Mouse (Mus musculus) heart, embryonic 14.5 days (tissue): ENCODE results near the gene Ocln. TPM values are rescaled to one million over a fixed set of nuclear protein-coding genes. Genes with fewer than 3 reads are reported as not detected.
A peak's percentile ranks its signal among the peaks of the same experiment; 100 is the strongest.

Experiments
- ATAC-seq: fragments of 200-750 bp; cut with Nextera tagmentation; 2 replicates; pipeline ENCODE4 v1.8.0; 2017; ENCODE audit warnings: low read depth, moderate TSS enrichment; ENCODE audit not compliant: insufficient number of reproducible peaks, insufficient read depth, low FRiP score
- H3K27ac ChIP-seq, 2 experiments: fragments of 200-500 bp in 1 of 2; fragments of 300-500 bp in 1 of 2; sonication (generic) in 1 of 2; replicated peaks in 1 of 2; 2 replicates each; pipeline ENCODE4 v1.5.1; 2012 to 2014; ENCODE audit warnings: low read depth in 2 of 2, low read length in 2 of 2, control low read depth in 1 of 2, mild to moderate bottlenecking in 1 of 2, mixed read lengths in 1 of 2; ENCODE audit not compliant: control insufficient read depth in 1 of 2, insufficient read depth in 1 of 2
- H3K27me3 ChIP-seq: fragments of 300-500 bp; sonication (generic); 2 replicates; pipeline ENCODE4 v1.6.1; 2014; ENCODE audit warnings: mild to moderate bottlenecking, low read length, control low read depth; ENCODE audit not compliant: control insufficient read depth, insufficient read depth
- H3K36me3 ChIP-seq: fragments of 300-500 bp; sonication (generic); 2 replicates; pipeline ENCODE4 v1.6.1; 2014; ENCODE audit warnings: mild to moderate bottlenecking, control low read depth, low read length, mixed read lengths; ENCODE audit not compliant: control insufficient read depth, insufficient read depth
- H3K4me1 ChIP-seq, 2 experiments: fragments of 200-500 bp in 1 of 2; fragments of 300-500 bp in 1 of 2; sonication (generic) in 1 of 2; 2 replicates each; pipeline ENCODE4 v1.6.1; 2012 to 2014; ENCODE audit warnings: low read length in 2 of 2, control low read depth in 1 of 2, mixed read lengths in 1 of 2; ENCODE audit not compliant: control insufficient read depth in 2 of 2, insufficient read depth in 2 of 2
- H3K4me2 ChIP-seq: fragments of 300-500 bp; sonication (generic); 2 replicates; pipeline ENCODE4 v1.6.1; 2014; ENCODE audit warnings: mild to moderate bottlenecking, low read length
- H3K4me3 ChIP-seq, 2 experiments: fragments of 200-500 bp in 1 of 2; fragments of 300-500 bp in 1 of 2; sonication (generic) in 1 of 2; 2 replicates each; pipeline ENCODE4 v1.5.1; 2012 to 2014; ENCODE audit warnings: low read length in 2 of 2, mild to moderate bottlenecking in 2 of 2, control low read depth in 1 of 2, low read depth in 1 of 2, moderate library complexity in 1 of 2; ENCODE audit not compliant: control insufficient read depth in 1 of 2, insufficient read depth in 1 of 2
- H3K9ac ChIP-seq: fragments of 300-500 bp; sonication (generic); 2 replicates; pipeline ENCODE4 v1.6.1; 2014; ENCODE audit warnings: mild to moderate bottlenecking, low read length
- H3K9me3 ChIP-seq: fragments of 300-500 bp; sonication (generic); 2 replicates; pipeline ENCODE4 v1.6.1; 2016; ENCODE audit warnings: low read length, control low read depth; ENCODE audit not compliant: control insufficient read depth
- WGBS: fragments of 180-500 bp; shearing (Covaris S2); extraction: QIAGEN DNeasy Blood & Tissue Kit; methylation state at CpG from one replicate; pipeline ENCODE4 v1.1.7; 2014; 5-methylcytosine and 5-hydroxymethylcytosine counted together
- polyA plus RNA-seq: library from polyadenylated mRNA; unstranded; fragments of >200 nt; fragmentation: Nextera tagmentation; extraction: Ambion mirVana; gene quantifications from 2 replicates; pipeline ENCODE4 v1.2.1, GENCODE M21; 2014

Ocln gene
- polyA plus RNA-seq, 1 experiment from 2014 or later: 2.1 TPM

DNA sequence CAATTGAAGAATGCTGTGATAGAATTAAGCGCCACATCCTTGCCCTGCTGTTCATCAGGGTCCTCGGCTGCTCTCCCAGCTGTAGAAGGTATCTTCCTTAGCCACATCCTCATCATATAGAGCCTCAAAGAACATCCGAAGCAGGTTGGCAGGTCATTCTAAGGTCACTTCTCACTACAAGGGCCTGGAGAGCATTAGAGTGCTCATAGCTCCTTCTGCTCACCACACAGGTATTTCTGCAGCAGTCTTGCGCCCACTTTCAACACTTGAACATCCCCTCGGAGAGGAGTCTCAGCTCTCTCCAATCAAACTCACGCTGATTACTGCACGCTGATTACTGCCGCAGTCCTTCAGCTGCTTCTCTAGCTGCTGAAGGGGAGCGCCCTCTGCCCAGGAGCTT, 6.9 kb upstream of the Ocln start:
- no peaks in the 10 kb centered on the region for H3K27me3 ChIP-seq
- no peak overlapping the region for H3K4me2 ChIP-seq
- H3K9me3 ChIP-seq: no peaks in the 10 kb centered on the region
- no peak overlapping the region for H3K4me3 ChIP-seq
- no peak overlapping the region for H3K27ac ChIP-seq
- WGBS: 60% methylated on average over 9 of the region's 9 CpGs
- ATAC-seq: no peak
- no peaks in the 10 kb centered on the region for H3K36me3 ChIP-seq
- no peaks in the 10 kb centered on the region for H3K4me1 ChIP-seq
- no peak overlapping the region for H3K9ac ChIP-seq

DNA sequence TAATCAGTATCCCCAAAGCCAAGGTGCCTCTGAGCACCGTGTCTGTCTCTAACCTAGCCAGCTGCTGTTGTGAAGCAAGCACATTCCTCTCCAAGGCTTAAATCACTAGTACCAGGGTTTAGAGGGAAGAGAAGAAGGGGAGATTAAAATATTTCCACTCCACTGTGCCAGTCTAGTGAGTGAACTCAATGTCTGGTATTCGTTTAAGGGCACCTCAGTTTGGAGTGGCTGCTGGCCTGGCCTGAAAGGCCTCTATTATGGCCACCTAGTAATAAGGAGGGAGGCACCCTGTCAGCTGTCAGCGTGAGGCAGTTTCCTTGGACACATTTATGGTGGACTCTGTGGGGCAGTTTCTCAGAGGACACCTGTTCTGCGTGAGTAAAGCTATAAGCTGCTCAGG, 4.5 kb upstream of the Ocln start:
- Histone ChIP-seq H3K9ac (no peak overlapping the region), H3K27me3 (peaks cover 15% of the 10 kb centered on the region), H3K9me3 (no peaks in the 10 kb centered on the region), H3K4me1 (no peaks in the 10 kb centered on the region; a peak in 1 of 4 replicates), H3K4me2 (no peak overlapping the region), H3K27ac (no peak overlapping the region), H3K4me3 (no peak overlapping the region), H3K36me3 (no peaks in the 10 kb centered on the region)
- 55% methylated on average over 4 of the region's 4 CpGs for WGBS
- ATAC-seq: no peak

DNA sequence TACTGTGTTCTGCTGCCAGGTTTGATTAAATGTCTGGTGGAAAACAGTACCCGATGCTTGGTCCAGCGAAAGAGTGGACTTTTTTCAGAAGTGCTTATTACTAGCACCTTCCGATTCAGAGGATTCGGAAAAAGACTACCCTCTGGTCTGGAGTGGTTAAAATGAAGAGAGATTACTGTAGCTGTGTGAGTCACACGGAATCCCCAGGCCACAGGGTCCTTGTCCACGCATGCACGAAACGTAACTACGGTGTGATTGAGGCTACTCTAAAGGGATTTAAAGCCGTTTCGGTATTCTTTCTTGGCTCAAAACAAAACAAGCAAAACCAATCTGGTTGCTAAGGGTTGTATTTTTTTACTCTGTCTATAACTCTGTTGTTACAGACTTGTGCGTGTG, 522 bp upstream of the Ocln start:
- peaks cover 0 to 4% of the 10 kb centered on the region in 2 experiments; a peak in 1 of 4 replicates for H3K4me1 ChIP-seq
- peak overlapping the region; percentile 100 for H3K4me2 ChIP-seq
- H3K9me3 ChIP-seq: no peaks in the 10 kb centered on the region
- peak overlapping the region; percentile 54 to 55 for H3K4me3 ChIP-seq
- no peaks in the 10 kb centered on the region for H3K36me3 ChIP-seq
- 7% methylated on average over 12 of the region's 12 CpGs for WGBS
- H3K9ac ChIP-seq: peak overlapping the region; percentile 49; the same call in 1 of the 2 replicates
- H3K27me3 ChIP-seq: peaks cover 37% of the 10 kb centered on the region
- no peak for ATAC-seq
- no peak overlapping the region for H3K27ac ChIP-seq

DNA sequence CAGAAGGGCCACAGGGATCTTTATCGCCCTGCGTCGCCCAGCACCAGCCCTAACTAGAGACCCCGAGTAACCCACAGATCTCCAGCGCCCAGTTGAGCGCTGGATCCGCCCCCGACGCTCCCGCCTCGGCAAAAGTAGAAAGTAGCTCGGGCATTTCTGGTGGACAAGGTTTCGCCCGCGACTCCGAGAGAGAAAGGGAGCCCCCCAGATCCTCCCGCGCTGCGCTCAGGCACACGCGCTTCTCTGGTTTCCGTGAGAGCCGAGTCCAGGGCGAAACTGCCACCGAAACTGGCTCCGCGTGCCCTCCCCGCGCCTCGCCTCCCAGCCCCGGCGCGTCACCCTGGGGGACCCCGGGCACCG, 529 bp downstream of the Ocln start:
- Histone ChIP-seq H3K27me3 (peaks cover 37% of the 10 kb centered on the region), H3K4me1 (peaks cover 0 to 4% of the 10 kb centered on the region in 2 experiments; a peak in 1 of 4 replicates), H3K4me2 (peak overlapping the region; percentile 100), H3K9ac (peak overlapping the region; percentile 49), H3K27ac (no peak overlapping the region), H3K9me3 (no peaks in the 10 kb centered on the region), H3K36me3 (no peaks in the 10 kb centered on the region), H3K4me3 (peak overlapping the region; percentile 54 to 55)
- 0% methylated on average over 33 of the region's 35 CpGs for WGBS
- no peak for ATAC-seq

DNA sequence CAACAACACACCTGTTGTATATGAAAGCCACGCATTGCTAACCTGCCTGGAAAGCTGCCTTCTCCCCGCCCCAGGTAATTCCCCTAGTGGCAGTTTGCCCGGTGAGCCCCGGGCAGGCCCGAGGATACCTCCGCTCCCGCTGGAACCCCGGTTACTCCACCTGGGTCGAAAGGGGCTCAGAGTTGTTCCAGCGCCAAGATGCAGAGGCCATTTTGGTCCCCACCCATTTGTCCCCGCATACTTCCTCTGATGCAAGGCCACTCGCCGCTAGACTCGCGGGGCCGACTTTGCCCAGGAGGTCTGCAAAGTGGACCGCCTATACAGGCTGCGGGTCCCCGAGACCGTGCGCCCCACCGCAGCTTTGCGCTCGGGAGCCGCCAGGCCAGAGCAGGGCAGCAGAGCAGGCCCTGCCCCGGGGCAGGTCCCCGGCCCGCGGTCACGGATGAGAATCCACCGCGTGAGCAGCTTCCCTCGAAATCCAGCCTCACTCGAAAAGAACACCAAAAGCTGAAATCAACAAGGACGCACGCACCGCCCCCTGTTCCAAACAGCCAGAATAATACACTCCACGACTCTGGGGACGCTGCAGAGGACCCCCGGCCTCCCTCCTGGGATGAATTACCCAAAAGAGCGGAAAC, 1.0 kb downstream of the Ocln start:
- H3K9ac ChIP-seq: peak overlapping the region; percentile 49
- peaks cover 2% of the 10 kb centered on the region; the same call in 1 of the 2 replicates for H3K9me3 ChIP-seq
- WGBS: under 1% methylated on average over 41 of the region's 41 CpGs
- H3K27ac ChIP-seq: no peak overlapping the region
- peak overlapping the region; percentile 100 for H3K4me2 ChIP-seq
- ATAC-seq: no peak
- H3K4me3 ChIP-seq: peak overlapping the region; percentile 54 to 55
- H3K36me3 ChIP-seq: no peaks in the 10 kb centered on the region
- peaks cover 37% of the 10 kb centered on the region for H3K27me3 ChIP-seq
- peaks cover 0 to 4% of the 10 kb centered on the region in 2 experiments; a peak in 1 of 4 replicates for H3K4me1 ChIP-seq

DNA sequence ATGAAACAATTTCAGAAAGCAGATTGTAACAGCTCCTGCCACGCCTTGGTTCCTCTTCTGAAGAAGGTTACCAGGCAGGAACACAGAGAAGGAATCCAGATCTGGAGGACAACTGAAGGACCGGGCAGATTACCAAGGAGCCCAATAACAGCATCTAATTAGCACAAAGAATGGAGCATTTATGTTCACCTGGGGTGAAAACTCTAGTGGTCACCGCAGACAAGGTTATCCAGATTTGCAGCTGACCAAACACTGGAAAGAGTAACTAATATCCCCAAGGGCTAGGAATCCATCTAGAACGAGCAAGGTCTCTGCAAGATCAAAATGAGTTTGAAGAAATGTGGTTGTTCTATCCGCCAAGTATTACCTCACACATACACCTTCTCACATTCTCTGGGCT, 5.2 kb downstream of the Ocln start:
- no peak overlapping the region for H3K4me2 ChIP-seq
- no peak overlapping the region for H3K27ac ChIP-seq
- H3K36me3 ChIP-seq: no peaks in the 10 kb centered on the region
- H3K27me3 ChIP-seq: peaks cover 25% of the 10 kb centered on the region
- H3K9me3 ChIP-seq: peaks cover 4% of the 10 kb centered on the region; the same call in 1 of the 2 replicates
- H3K4me1 ChIP-seq: peaks cover 0 to 4% of the 10 kb centered on the region in 2 experiments; a peak in 2 of 4 replicates
- no peak for ATAC-seq
- H3K9ac ChIP-seq: no peak overlapping the region
- WGBS: 79% methylated on average over 5 of the region's 5 CpGs
- H3K4me3 ChIP-seq: no peak overlapping the region

DNA sequence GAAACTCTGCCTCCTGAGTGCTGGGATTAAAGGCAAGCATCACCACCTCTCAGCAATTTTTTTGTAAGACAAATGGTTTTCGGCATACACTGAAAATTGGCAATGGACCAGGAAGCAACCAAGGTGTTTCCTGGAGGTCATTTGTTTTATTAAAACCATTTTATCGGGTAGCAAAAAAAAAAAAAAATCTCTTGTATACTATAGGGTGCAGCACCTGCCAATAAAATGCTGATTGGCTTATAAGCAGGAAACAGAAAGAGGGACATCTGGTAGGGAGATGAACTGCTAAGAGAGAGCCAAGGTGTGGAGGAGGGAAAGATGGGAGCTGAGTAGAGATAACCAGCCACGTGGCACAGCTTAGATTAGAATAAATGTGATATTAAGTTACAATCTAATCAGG, 7.0 kb downstream of the Ocln start:
- no peak overlapping the region for H3K4me2 ChIP-seq
- 61% methylated on average over 3 of the region's 3 CpGs for WGBS

DNA sequence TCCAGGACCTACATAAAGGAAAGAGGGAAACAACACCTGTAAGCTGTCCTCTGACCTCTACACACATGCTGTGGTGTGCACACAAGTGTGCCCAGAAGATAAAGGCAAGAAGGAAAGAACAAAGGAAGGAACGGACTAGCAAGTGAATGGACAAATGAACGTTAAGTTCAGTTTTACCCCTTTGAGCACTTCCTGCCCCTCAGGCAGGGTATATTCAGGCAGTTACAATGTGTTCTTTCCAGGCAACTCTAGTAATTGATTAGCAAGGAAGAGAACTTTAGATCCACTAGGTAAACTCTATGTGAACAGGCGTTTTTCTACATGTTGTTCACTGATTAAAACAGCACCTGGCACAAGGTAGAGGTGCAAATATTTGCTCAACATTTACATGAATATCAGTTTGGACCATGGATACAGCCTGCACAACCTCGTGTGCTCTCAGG, 8.3 kb downstream of the Ocln start:
- Histone ChIP-seq H3K27ac (no peak overlapping the region), H3K4me2 (no peak overlapping the region), H3K4me1 (no peaks in the 10 kb centered on the region; a peak in 1 of 4 replicates), H3K4me3 (no peak overlapping the region), H3K36me3 (no peaks in the 10 kb centered on the region), H3K9me3 (peaks cover 4% of the 10 kb centered on the region; the same call in 1 of the 2 replicates), H3K27me3 (no peaks in the 10 kb centered on the region), H3K9ac (no peak overlapping the region)
- 75% methylated on average over 4 of the region's 4 CpGs for WGBS
- no peak for ATAC-seq

More for the DNA sequence above, 7.0 kb downstream of the Ocln start:
- H3K36me3 ChIP-seq: no peaks in the 10 kb centered on the region
- no peak for ATAC-seq
- H3K4me3 ChIP-seq: no peak overlapping the region
- H3K27ac ChIP-seq: no peak overlapping the region
- H3K4me1 ChIP-seq: no peaks in the 10 kb centered on the region; a peak in 1 of 4 replicates
- no peak overlapping the region for H3K9ac ChIP-seq
- H3K27me3 ChIP-seq: peaks cover 7% of the 10 kb centered on the region
- H3K9me3 ChIP-seq: peaks cover 4% of the 10 kb centered on the region; the same call in 1 of the 2 replicates
